In the genomic region with DNA sequence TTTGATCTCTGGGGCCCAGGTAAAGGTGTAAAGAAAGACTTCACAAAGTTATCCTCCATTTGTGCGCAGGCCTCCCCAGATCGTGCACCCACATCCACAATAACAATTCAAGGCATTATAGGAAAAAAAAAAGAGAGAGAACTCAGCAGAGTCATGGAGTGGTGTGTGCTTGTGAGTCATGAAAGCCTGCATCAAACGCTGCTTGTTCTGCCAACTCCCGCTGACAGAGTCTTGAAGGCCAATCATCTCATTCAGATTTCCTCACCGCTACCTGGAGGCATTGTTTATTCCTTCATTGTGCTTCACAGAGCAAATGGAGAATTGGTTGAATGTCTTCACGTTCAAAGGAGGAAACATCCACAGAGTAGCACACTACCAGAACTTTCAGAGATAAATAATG, we compare ENCODE assay signal across 15 mouse cellular contexts. TPM values are rescaled to one million over a fixed set of nuclear protein-coding genes. Genes with fewer than 3 reads are reported as not detected.
"Had no signal": no experiment of that assay in that cellular context is flagged by ENCODE, and none has a peak within 500 bp of the region (broad histone marks: within the 10 kb centered on the region; RNA-seq: fewer than 3 reads in every experiment).

No protein-coding gene starts in this region.

- H3K4me3 ChIP-seq: layer of hippocampus, adult 2 months; limb, embryonic 10.5 days; liver, embryonic 15.5 days had no signal

- H3K27ac ChIP-seq: kidney, postnatal 0 days; layer of hippocampus, adult 2 months; limb, embryonic 10.5 days; liver, embryonic 15.5 days had no signal

- ATAC-seq: lung, postnatal 0 days had no signal

- DNase-seq: kidney, adult 9 months; kidney, postnatal 4 days; lung, adult 2 months; lung, postnatal 36 days; right cerebral cortex, postnatal 4 days; spleen, adult 18-20 months; thymus, adult 18-20 months; thymus, postnatal 14 days had no signal

- H3K4me2 ChIP-seq: liver, embryonic 11.5 days; liver, embryonic 15.5 days had no signal

- H3K9me3 ChIP-seq: limb, embryonic 10.5 days; liver, embryonic 15.5 days had no signal

- H3K36me3 ChIP-seq: limb, embryonic 10.5 days; liver, embryonic 15.5 days had no signal

- H3K4me1 ChIP-seq: liver, embryonic 15.5 days had no signal

- H3K9ac ChIP-seq: liver, embryonic 15.5 days had no signal

RNA-seq across cellular contexts. Expression of a gene that starts 6.8 kb away (rescaled TPM):
- total RNA-seq: monocyte, adult 5-6 weeks had no signal
